Mouse (Mus musculus) liver, embryonic 12.5 days (tissue): Measurements from ENCODE around the gene Sufu. TPM values are rescaled to one million over a fixed set of nuclear protein-coding genes. Genes with fewer than 3 reads are reported as not detected.

Experiments
- ATAC-seq: fragments of 200-750 bp; cut with Nextera tagmentation; 2 replicates; pipeline ENCODE4 v1.8.0; 2017; ENCODE audit warnings: moderate number of reproducible peaks, mild to moderate bottlenecking, moderate library complexity
- H3K27ac ChIP-seq: fragments of 300-500 bp; sonication (generic); 2 replicates; pipeline ENCODE4 v1.5.1; 2016; ENCODE audit warnings: mild to moderate bottlenecking
- H3K27me3 ChIP-seq: fragments of 300-500 bp; sonication (generic); replicated peaks from 2 replicates; pipeline ENCODE4 v1.6.1; 2016; ENCODE audit warnings: mild to moderate bottlenecking, moderate library complexity
- H3K36me3 ChIP-seq: fragments of 300-500 bp; sonication (generic); 2 replicates; pipeline ENCODE4 v1.6.1; 2016; ENCODE audit warnings: mild to moderate bottlenecking, moderate library complexity
- H3K4me1 ChIP-seq: fragments of 300-500 bp; sonication (generic); 2 replicates; pipeline ENCODE4 v1.6.1; 2016
- H3K4me2 ChIP-seq: fragments of 300-500 bp; sonication (generic); 2 replicates; pipeline ENCODE4 v1.6.1; 2016; ENCODE audit warnings: mild to moderate bottlenecking, moderate library complexity
- H3K4me3 ChIP-seq: fragments of 300-500 bp; sonication (generic); 2 replicates; pipeline ENCODE4 v1.5.1; 2016; ENCODE audit warnings: mild to moderate bottlenecking, moderate library complexity
- H3K9ac ChIP-seq: fragments of 300-500 bp; sonication (generic); 2 replicates; pipeline ENCODE4 v1.6.1; 2016; ENCODE audit warnings: mild to moderate bottlenecking, moderate library complexity
- H3K9me3 ChIP-seq: fragments of 300-500 bp; sonication (generic); replicated peaks from 2 replicates; pipeline ENCODE4 v1.6.1; 2016; ENCODE audit warnings: mild to moderate bottlenecking, moderate library complexity
- WGBS: fragments of 180-500 bp; shearing (Covaris S2); methylation state at CpG from one replicate; pipeline ENCODE4 v1.1.7; 2016; ENCODE audit not compliant: insufficient replicate concordance; 5-methylcytosine and 5-hydroxymethylcytosine counted together
- polyA plus RNA-seq: library from polyadenylated mRNA; unstranded; fragments of >200 nt; fragmentation: Nextera tagmentation; extraction: Ambion mirVana; gene quantifications from 2 replicates; pipeline ENCODE4 v1.2.1, GENCODE M21; 2016

Gene Sufu
- polyA plus RNA-seq, 1 experiment from 2014 or later = 12.4 TPM

GRCm38 (mm10) chr19:46416276-46416675 is 19.6 kb downstream of the Sufu start:
- no peak overlapping the region for H3K9ac ChIP-seq
- 64% methylated on average over 9 of the region's 9 CpGs for WGBS
- H3K4me3 ChIP-seq = no peak overlapping the region
- no peak overlapping the region for H3K4me2 ChIP-seq
- no peaks in the 10 kb centered on the region for H3K27me3 ChIP-seq
- no peak for ATAC-seq
- no peaks in the 10 kb centered on the region for H3K9me3 ChIP-seq
- no peak overlapping the region for H3K27ac ChIP-seq
- H3K4me1 ChIP-seq = peaks cover 12% of the 10 kb centered on the region; the same call in 1 of the 2 replicates
- H3K36me3 ChIP-seq = no peaks in the 10 kb centered on the region

- no peaks in the 10 kb centered on the region for H3K27me3 ChIP-seq
- no peak overlapping the region for H3K4me2 ChIP-seq
- no peak for ATAC-seq
- H3K9me3 ChIP-seq = no peaks in the 10 kb centered on the region
- no peak overlapping the region for H3K27ac ChIP-seq
- WGBS = 78% methylated on average over 4 of the region's 4 CpGs
- no peaks in the 10 kb centered on the region for H3K36me3 ChIP-seq
- peaks cover 14% of the 10 kb centered on the region for H3K4me1 ChIP-seq
- no peak overlapping the region for H3K4me3 ChIP-seq
- no peak overlapping the region for H3K9ac ChIP-seq
These were observed 21.4 kb downstream of the Sufu start for GRCm38 (mm10) chr19:46418051-46418450.

GRCm38 (mm10) chr19:46420410-46420809 is 23.7 kb downstream of the Sufu start:
- Histone ChIP-seq H3K4me2 (no peak overlapping the region), H3K9me3 (no peaks in the 10 kb centered on the region), H3K27ac (no peak overlapping the region), H3K9ac (no peak overlapping the region), H3K36me3 (peaks cover 6% of the 10 kb centered on the region; the same call in 1 of the 2 replicates), H3K4me1 (peaks cover 14% of the 10 kb centered on the region), H3K4me3 (no peak overlapping the region), H3K27me3 (no peaks in the 10 kb centered on the region)
- no peak for ATAC-seq
- WGBS = 82% methylated on average over 7 of the region's 7 CpGs

- H3K9ac ChIP-seq = no peak overlapping the region
- H3K36me3 ChIP-seq = peaks cover 11% of the 10 kb centered on the region; the same call in 1 of the 2 replicates
- H3K4me3 ChIP-seq = no peak overlapping the region
- H3K4me2 ChIP-seq = no peak overlapping the region
- H3K27ac ChIP-seq = no peak overlapping the region
- WGBS = 61% methylated on average over 11 of the region's 11 CpGs
- no peaks in the 10 kb centered on the region for H3K27me3 ChIP-seq
- H3K4me1 ChIP-seq = peaks cover 5% of the 10 kb centered on the region; the same call in 1 of the 2 replicates
- no peaks in the 10 kb centered on the region for H3K9me3 ChIP-seq
- no peak for ATAC-seq
These were observed 26.0 kb downstream of the Sufu start for GRCm38 (mm10) chr19:46422384-46423338.

- no peak overlapping the region for H3K9ac ChIP-seq
- H3K9me3 ChIP-seq = no peaks in the 10 kb centered on the region
- peaks cover 5% of the 10 kb centered on the region; the same call in 1 of the 2 replicates for H3K4me1 ChIP-seq
- no peak overlapping the region for H3K4me2 ChIP-seq
- H3K27me3 ChIP-seq = no peaks in the 10 kb centered on the region
- H3K4me3 ChIP-seq = no peak overlapping the region
- peaks cover 17% of the 10 kb centered on the region; the same call in 1 of the 2 replicates for H3K36me3 ChIP-seq
- 82% methylated on average over 8 of the region's 8 CpGs for WGBS
- no peak for ATAC-seq
- H3K27ac ChIP-seq = no peak overlapping the region
These were observed 28.6 kb downstream of the Sufu start for GRCm38 (mm10) chr19:46425266-46425665.

GRCm38 (mm10) chr19:46426488-46426887 is 29.8 kb downstream of the Sufu start:
- Histone ChIP-seq H3K4me1 (peaks cover 8% of the 10 kb centered on the region; the same call in 1 of the 2 replicates), H3K4me3 (no peak overlapping the region), H3K27me3 (no peaks in the 10 kb centered on the region), H3K36me3 (peaks cover 17% of the 10 kb centered on the region; the same call in 1 of the 2 replicates), H3K27ac (no peak overlapping the region), H3K9ac (no peak overlapping the region), H3K9me3 (no peaks in the 10 kb centered on the region), H3K4me2 (no peak overlapping the region)
- no peak for ATAC-seq
- 79% methylated on average over 12 of the region's 12 CpGs for WGBS

GRCm38 (mm10) chr19:46429250-46429649 is 32.6 kb downstream of the Sufu start:
- no peak overlapping the region for H3K27ac ChIP-seq
- no peaks in the 10 kb centered on the region for H3K27me3 ChIP-seq
- no peak overlapping the region for H3K9ac ChIP-seq
- H3K4me1 ChIP-seq = 0 out of 2 replicates have a peak, but pooled peaks cover 5% of the 10 kb centered on the region
- no peaks in the 10 kb centered on the region for H3K9me3 ChIP-seq
- no peak overlapping the region for H3K4me3 ChIP-seq
- peaks cover 17% of the 10 kb centered on the region; the same call in 1 of the 2 replicates for H3K36me3 ChIP-seq
- ATAC-seq = no peak
- no peak overlapping the region for H3K4me2 ChIP-seq

GRCm38 (mm10) chr19:46433712-46434111 is 37.0 kb downstream of the Sufu start:
- no peaks in the 10 kb centered on the region for H3K9me3 ChIP-seq
- H3K9ac ChIP-seq = no peak overlapping the region
- ATAC-seq = no peak
- 0 out of 2 replicates have a peak, but pooled peaks cover 5% of the 10 kb centered on the region for H3K4me1 ChIP-seq
- no peak overlapping the region for H3K4me2 ChIP-seq
- H3K27ac ChIP-seq = no peak overlapping the region
- no peak overlapping the region for H3K4me3 ChIP-seq
- WGBS = 79% methylated on average over 7 of the region's 7 CpGs
- H3K27me3 ChIP-seq = no peaks in the 10 kb centered on the region
- no peaks in the 10 kb centered on the region for H3K36me3 ChIP-seq

GRCm38 (mm10) chr19:46434148-46434547 is 37.5 kb downstream of the Sufu start:
- Histone ChIP-seq H3K27me3 (no peaks in the 10 kb centered on the region), H3K4me3 (no peak overlapping the region), H3K9me3 (no peaks in the 10 kb centered on the region), H3K36me3 (no peaks in the 10 kb centered on the region), H3K4me1 (0 out of 2 replicates have a peak, but pooled peaks cover 5% of the 10 kb centered on the region), H3K4me2 (no peak overlapping the region), H3K27ac (no peak overlapping the region), H3K9ac (no peak overlapping the region)
- WGBS = 73% methylated on average over 9 of the region's 9 CpGs
- ATAC-seq = no peak

- H3K9me3 ChIP-seq = no peaks in the 10 kb centered on the region
- no peak overlapping the region for H3K27ac ChIP-seq
- no peaks in the 10 kb centered on the region for H3K36me3 ChIP-seq
- H3K9ac ChIP-seq = no peak overlapping the region
- H3K27me3 ChIP-seq = no peaks in the 10 kb centered on the region
- H3K4me3 ChIP-seq = no peak overlapping the region
- no peak overlapping the region for H3K4me2 ChIP-seq
- ATAC-seq = no peak
- H3K4me1 ChIP-seq = 0 out of 2 replicates have a peak, but pooled peaks cover 5% of the 10 kb centered on the region
- WGBS = 82% methylated on average over 9 of the region's 9 CpGs
These were observed 37.9 kb downstream of the Sufu start for GRCm38 (mm10) chr19:46434591-46434990.

GRCm38 (mm10) chr19:46435492-46435891 is 38.8 kb downstream of the Sufu start:
- no peaks in the 10 kb centered on the region for H3K9me3 ChIP-seq

GRCm38 (mm10) chr19:46443509-46443908 is 46.8 kb downstream of the Sufu start:
- H3K4me3 ChIP-seq = no peak overlapping the region
- no peak overlapping the region for H3K9ac ChIP-seq
- no peaks in the 10 kb centered on the region for H3K9me3 ChIP-seq
- H3K4me1 ChIP-seq = peaks cover 27% of the 10 kb centered on the region
- 62% methylated on average over 6 of the region's 6 CpGs for WGBS
- H3K27ac ChIP-seq = no peak overlapping the region
- no peak for ATAC-seq
- H3K36me3 ChIP-seq = no peaks in the 10 kb centered on the region
- H3K4me2 ChIP-seq = no peak overlapping the region
- no peaks in the 10 kb centered on the region for H3K27me3 ChIP-seq

More at GRCm38 (mm10) chr19:46435492-46435891, 38.8 kb downstream of the Sufu start:
- no peak for ATAC-seq
- H3K27me3 ChIP-seq = no peaks in the 10 kb centered on the region
- H3K36me3 ChIP-seq = no peaks in the 10 kb centered on the region
- H3K27ac ChIP-seq = no peak overlapping the region
- no peak overlapping the region for H3K4me3 ChIP-seq
- H3K9ac ChIP-seq = no peak overlapping the region
- H3K4me2 ChIP-seq = no peak overlapping the region
- WGBS = 25% methylated on average over 7 of the region's 7 CpGs
- 0 out of 2 replicates have a peak, but pooled peaks cover 5% of the 10 kb centered on the region for H3K4me1 ChIP-seq
